Mouse (Mus musculus) ES-Bruce4 (cell line): ENCODE measurements around the gene Ston1. TPM values are rescaled to one million over a fixed set of nuclear protein-coding genes. Genes with fewer than 3 reads are reported as not detected.

Source experiments
- H3K27ac ChIP-seq: 2 replicates; pipeline ENCODE4 v1.5.1; 2012; ENCODE audit warnings: low read length, inconsistent platforms; ENCODE audit not compliant: insufficient read depth
- H3K27me3 ChIP-seq: 2 replicates; pipeline ENCODE4 v1.6.1; 2012; ENCODE audit warnings: mild to moderate bottlenecking, low read length, inconsistent platforms; ENCODE audit not compliant: control insufficient read depth, poor library complexity, insufficient read depth, severe bottlenecking
- H3K36me3 ChIP-seq: 2 replicates; pipeline ENCODE4 v1.6.1; 2012; ENCODE audit warnings: inconsistent platforms, mild to moderate bottlenecking, low read length, moderate library complexity; ENCODE audit not compliant: control insufficient read depth, poor library complexity, insufficient read depth, severe bottlenecking
- H3K4me1 ChIP-seq: one replicate; pipeline ENCODE4 v1.8.1; 2011; ENCODE audit warnings: low read length; ENCODE audit not compliant: control insufficient read depth, insufficient read depth
- H3K4me3 ChIP-seq: 2 replicates; pipeline ENCODE4 v1.5.1; 2011; ENCODE audit warnings: low read depth, mild to moderate bottlenecking, low read length
- H3K9ac ChIP-seq: 2 replicates; pipeline ENCODE4 v1.6.1; 2012; ENCODE audit warnings: low read depth, mild to moderate bottlenecking, inconsistent platforms; ENCODE audit not compliant: poor library complexity, severe bottlenecking
- H3K9me3 ChIP-seq: replicated peaks from 2 replicates; pipeline ENCODE4 v1.6.1; 2012; ENCODE audit warnings: mild to moderate bottlenecking, low read length, inconsistent platforms; ENCODE audit not compliant: control insufficient read depth, poor library complexity, insufficient read depth, severe bottlenecking
- CTCF ChIP-seq: IDR thresholded peaks from one replicate; pipeline ENCODE4 v1.8.1; 2011; ENCODE audit warnings: low read depth, low read length
- EP300 ChIP-seq: IDR thresholded peaks from 2 replicates; pipeline ENCODE4 v1.6.1; 2011; ENCODE audit warnings: low read depth, low read length; ENCODE audit not compliant: insufficient read depth
- POLR2A ChIP-seq: IDR thresholded peaks from one replicate; pipeline ENCODE4 v1.8.1; 2011; ENCODE audit warnings: low read length; ENCODE audit not compliant: insufficient read depth
- polyA plus RNA-seq: library from polyadenylated mRNA; stranded (reverse); fragments of >200 nt; gene quantifications from 2 replicates; pipeline ENCODE4 v1.2.4, GENCODE M21; 2011; ENCODE audit warnings: low read depth; ENCODE audit not compliant: missing spikeins, insufficient read depth, insufficient read length

Ston1 gene
- polyA plus RNA-seq, 1 experiment, result 30.3 TPM

GRCm38 (mm10) chr17:88553001-88553449, 44.5 kb upstream of the Ston1 start:
- no peaks in the 10 kb centered on the region for H3K27me3 ChIP-seq
- no peaks in the 10 kb centered on the region for H3K36me3 ChIP-seq
- no peak overlapping the region for H3K27ac ChIP-seq
- no peaks in the 10 kb centered on the region for H3K9me3 ChIP-seq
- H3K4me3 ChIP-seq, result no peak overlapping the region
- H3K9ac ChIP-seq, result no peak overlapping the region
- TF ChIP-seq POLR2A (no peak), CTCF (no peak), EP300 (no peak)
- H3K4me1 ChIP-seq, result no peaks in the 10 kb centered on the region

- H3K27me3 ChIP-seq, result no peaks in the 10 kb centered on the region
- H3K27ac ChIP-seq, result no peak overlapping the region
- H3K4me1 ChIP-seq, result no peaks in the 10 kb centered on the region
- no peak for TF ChIP-seq CTCF
- no peak for TF ChIP-seq POLR2A
- no peak for TF ChIP-seq EP300
- H3K9me3 ChIP-seq, result no peaks in the 10 kb centered on the region
- no peak overlapping the region for H3K4me3 ChIP-seq
- H3K36me3 ChIP-seq, result no peaks in the 10 kb centered on the region
- no peak overlapping the region for H3K9ac ChIP-seq
Observed at GRCm38 (mm10) chr17:88553473-88554087, 43.9 kb upstream of the Ston1 start.

GRCm38 (mm10) chr17:88556176-88556575, 41.3 kb upstream of the Ston1 start:
- no peak for TF ChIP-seq EP300
- no peak for TF ChIP-seq POLR2A
- no peak for TF ChIP-seq CTCF
- H3K27ac ChIP-seq, result no peak overlapping the region
- no peaks in the 10 kb centered on the region for H3K36me3 ChIP-seq
- H3K4me1 ChIP-seq, result no peaks in the 10 kb centered on the region
- H3K9ac ChIP-seq, result no peak overlapping the region
- H3K4me3 ChIP-seq, result no peak overlapping the region
- H3K27me3 ChIP-seq, result no peaks in the 10 kb centered on the region
- H3K9me3 ChIP-seq, result no peaks in the 10 kb centered on the region

GRCm38 (mm10) chr17:88556688-88557087, 40.8 kb upstream of the Ston1 start:
- Histone ChIP-seq H3K36me3 (no peaks in the 10 kb centered on the region), H3K27me3 (no peaks in the 10 kb centered on the region), H3K9ac (no peak overlapping the region), H3K4me3 (no peak overlapping the region), H3K4me1 (no peaks in the 10 kb centered on the region), H3K9me3 (no peaks in the 10 kb centered on the region), H3K27ac (no peak overlapping the region)
- TF ChIP-seq POLR2A (no peak), CTCF (no peak), EP300 (no peak)

- H3K9ac ChIP-seq, result no peak overlapping the region
- no peaks in the 10 kb centered on the region for H3K4me1 ChIP-seq
- no peak overlapping the region for H3K27ac ChIP-seq
- no peak overlapping the region for H3K4me3 ChIP-seq
- TF ChIP-seq EP300 (no peak), CTCF (no peak), POLR2A (no peak)
- H3K27me3 ChIP-seq, result no peaks in the 10 kb centered on the region
- no peaks in the 10 kb centered on the region for H3K36me3 ChIP-seq
- no peaks in the 10 kb centered on the region for H3K9me3 ChIP-seq
Observed at GRCm38 (mm10) chr17:88558168-88558842, 39.2 kb upstream of the Ston1 start.

GRCm38 (mm10) chr17:88563611-88564010, 33.9 kb upstream of the Ston1 start:
- H3K36me3 ChIP-seq, result peaks cover 4% of the 10 kb centered on the region; the same call in 1 of the 2 replicates
- no peak overlapping the region for H3K27ac ChIP-seq
- H3K9ac ChIP-seq, result no peak overlapping the region
- H3K9me3 ChIP-seq, result no peaks in the 10 kb centered on the region
- TF ChIP-seq CTCF (no peak), POLR2A (no peak), EP300 (no peak)
- H3K4me1 ChIP-seq, result no peaks in the 10 kb centered on the region
- no peak overlapping the region for H3K4me3 ChIP-seq
- no peaks in the 10 kb centered on the region for H3K27me3 ChIP-seq
